Comparison of ENCODE assay signal across 8 mouse cellular contexts in the genomic region with DNA sequence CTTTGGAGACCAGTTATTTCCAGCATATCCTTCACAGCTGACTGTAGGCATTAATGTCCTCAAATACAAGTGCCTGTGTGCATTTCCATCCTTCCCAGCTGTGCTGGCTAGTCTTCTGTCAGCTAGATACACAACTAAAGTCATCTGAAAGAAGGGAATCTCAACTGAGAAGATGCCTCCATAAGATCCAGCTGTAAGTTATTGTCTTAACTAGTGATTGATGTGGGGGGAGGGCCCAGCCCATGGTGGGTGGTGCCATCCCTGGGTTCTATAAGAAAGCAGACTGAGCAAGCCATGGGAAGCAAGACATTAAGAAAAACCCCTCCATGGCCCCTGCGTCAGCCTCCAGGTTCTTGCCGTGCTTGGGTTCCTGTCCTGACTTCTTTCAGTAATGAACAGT. TPM values are rescaled to one million over a fixed set of nuclear protein-coding genes. Genes with fewer than 3 reads are reported as not detected.
DNase-seq lines count a peak whose midpoint lies in the region; ATAC-seq and TF ChIP-seq lines count a peak whose summit lies in the region.

A gene (plus strand): TSS at position 301 of the 400 bp plus-strand sequence.

- TF ChIP-seq CTCF in spleen, adult 2 months (IDR thresholded peaks at IDR 0.05; ENCODE audit: extremely low read depth, insufficient read depth, insufficient read length, insufficient replicate concordance), result no peak
- no peak for TF ChIP-seq CTCF in olfactory bulb, adult 2 months (IDR thresholded peaks at IDR 0.05; ENCODE audit: insufficient read depth, low read depth, low read length)

- H3K27me3 ChIP-seq in spleen, adult 2 months (ENCODE audit: control insufficient read depth, insufficient read depth, low read length), result no peaks in the 10 kb centered on the region
- 0 out of 2 replicates have a peak, but pooled peaks cover 4% of the 10 kb centered on the region for H3K27me3 ChIP-seq in limb, embryonic 12.5 days

- H3K9me3 ChIP-seq in limb, embryonic 12.5 days, result no peaks in the 10 kb centered on the region

- TF ChIP-seq POLR2A in spleen, adult 2 months (IDR thresholded peaks at IDR 0.05; ENCODE audit: low read depth, low read length), result no peak
- TF ChIP-seq POLR2A in olfactory bulb, adult 2 months (IDR thresholded peaks at IDR 0.05; ENCODE audit: insufficient read depth, low read depth, low read length), result no peak

- WGBS in spleen, adult 2 months, result 95% methylated on average over 2 of the region's 2 CpGs
- WGBS in limb, embryonic 12.5 days, result 96% methylated on average over 2 of the region's 2 CpGs
- WGBS in olfactory bulb, adult 2 months, result 94% methylated on average over 2 of the region's 2 CpGs

- intact Hi-C loops in heart, postnatal 14 days (cut with DNase I), result no loop called here

- H3K4me1 ChIP-seq in spleen, adult 2 months (ENCODE audit: control insufficient read depth, insufficient read depth, insufficient read length), result no peaks in the 10 kb centered on the region
- H3K4me1 ChIP-seq in limb, embryonic 12.5 days (replicated peaks), result peaks cover 11% of the 10 kb centered on the region
- H3K4me1 ChIP-seq in olfactory bulb, adult 2 months (ENCODE audit: control insufficient read depth, insufficient read depth, low read length), result peaks cover 4% of the 10 kb centered on the region

- no peak within 1 kb of the TSS for H3K9ac ChIP-seq in limb, embryonic 12.5 days (replicated peaks)

- no peak within 1 kb of the TSS for H3K4me3 ChIP-seq in spleen, adult 2 months (ENCODE audit: extremely low read depth, insufficient read depth, insufficient read length)
- H3K4me3 ChIP-seq in limb, embryonic 12.5 days (replicated peaks), result no peak within 1 kb of the TSS
- H3K4me3 ChIP-seq in olfactory bulb, adult 2 months (ENCODE audit: insufficient read depth, low read depth, low read length), result no peak within 1 kb of the TSS

- DNase-seq in spleen, adult 2 months (ENCODE audit: low read depth in 1 of 2, low spot score in 2 of 2), result no peak
- no peak for DNase-seq in spleen, postnatal 4 days (ENCODE audit: low spot score in 2 of 2)
- DNase-seq in heart, postnatal 14 days, result no peak
- no peak for DNase-seq in retina, embryonic 14.5 days (ENCODE audit: low spot score)
- DNase-seq in kidney, postnatal 25 days, result no peak

- H3K4me2 ChIP-seq in limb, embryonic 12.5 days, result no peak within 1 kb of the TSS

- no peak within 1 kb of the TSS; the same call in 1 of the 2 replicates for H3K27ac ChIP-seq in spleen, adult 2 months (ENCODE audit: insufficient read depth, low read length)
- H3K27ac ChIP-seq in limb, embryonic 12.5 days, result no peak within 1 kb of the TSS
- no peak within 1 kb of the TSS for H3K27ac ChIP-seq in olfactory bulb, adult 2 months (ENCODE audit: insufficient read depth, low read depth, low read length)

- no peak for ATAC-seq in erythroblast, adult 5-6 weeks (replicated peaks; ENCODE audit: low FRiP score, poor library complexity, severe bottlenecking)
- ATAC-seq in limb, embryonic 12.5 days (ENCODE audit: insufficient number of reproducible peaks, insufficient read depth, low FRiP score, low TSS enrichment, low read depth), result no peak

- H3K36me3 ChIP-seq in spleen, adult 2 months (ENCODE audit: control insufficient read depth, insufficient read depth, low read length), result no peaks in the 10 kb centered on the region
- no peaks in the 10 kb centered on the region for H3K36me3 ChIP-seq in limb, embryonic 12.5 days

RNA-seq across cellular contexts. Expression of the gene that starts here (rescaled TPM):
- polyA plus RNA-seq in spleen, adult 2 months (2012; rRNA removed), result 59.8 and 66.8 TPM in 2 replicates
- 85.7 and 89.7 TPM in 2 replicates for total RNA-seq in erythroblast, adult 5-6 weeks (2015; ENCODE audit: low replicate concordance)
- 72.2 and 93.7 TPM in 2 replicates for total RNA-seq in erythroblast, adult 5-6 weeks (2017; ENCODE audit: low replicate concordance)
- total RNA-seq in heart, postnatal 14 days (2021), result 100 to 1,000 TPM; 469 to 495 TPM
- polyA plus RNA-seq in limb, embryonic 12.5 days (2016; fragmentation: Nextera tagmentation; extraction: Ambion mirVana), result 246 and 263 TPM in 2 replicates
- polyA plus RNA-seq in olfactory bulb, adult 2 months (2012; ENCODE audit: insufficient read depth, insufficient read length, low replicate concordance, missing spikeins), result not detected in 2 replicates

Comparison
In these comparisons a context has a peak if more than half of its experiments do, and no peak if none do; other contexts are left out.
1. RNA of the gene that starts here (total RNA-seq): 469 to 495 TPM in heart, postnatal 14 days; 72.2 to 93.7 TPM in erythroblast, adult 5-6 weeks; every median in the first group is over 4 times any median in the second.